Mouse (Mus musculus) CH12.LX (cell line): ENCODE results near the gene Gm10271. TPM values are rescaled to one million over a fixed set of nuclear protein-coding genes. Genes with fewer than 3 reads are reported as not detected.

Source experiments
- DNase-seq: peaks from one replicate; pipeline ENCODE4 v3.0.0-alpha.2; 2013; ENCODE audit errors: extremely low read depth
- H3K27ac ChIP-seq: 2 replicates; pipeline ENCODE4 v1.5.1; 2012; ENCODE audit warnings: low read depth, mild to moderate bottlenecking, control low read depth, moderate library complexity; ENCODE audit not compliant: insufficient read depth
- H3K27me3 ChIP-seq: replicated peaks from 2 replicates; pipeline ENCODE3; 2012; ENCODE audit warnings: inconsistent platforms
- H3K36me3 ChIP-seq, 2 experiments: replicated peaks in 1 of 2; 2 replicates each; pipeline versions ENCODE3 to v1.6.1; 2012; ENCODE audit warnings: inconsistent platforms in 1 of 2, low read length in 1 of 2, mild to moderate bottlenecking in 1 of 2, mixed read lengths in 1 of 2, moderate library complexity in 1 of 2; ENCODE audit not compliant: control insufficient read depth in 1 of 2, insufficient read depth in 1 of 2
- H3K4me1 ChIP-seq, 2 experiments: 2 replicates each; pipeline ENCODE4 v1.6.1; 2012; ENCODE audit warnings: inconsistent platforms in 1 of 2, moderate library complexity in 1 of 2; ENCODE audit not compliant: insufficient read depth in 2 of 2, control insufficient read depth in 1 of 2
- H3K4me2 ChIP-seq: 2 replicates; pipeline ENCODE4 v1.6.1; 2012; ENCODE audit warnings: low read depth, mild to moderate bottlenecking, control low read depth; ENCODE audit not compliant: poor library complexity, insufficient read depth, severe bottlenecking
- H3K4me3 ChIP-seq, 3 experiments: fragments of 150-350 bp in 1 of 3; sonication (generic) in 1 of 3; replicated peaks in 1 of 3; 2 replicates each; pipeline versions ENCODE3 to v1.5.1; 2011 to 2012; ENCODE audit warnings: low read depth in 2 of 3, low read length in 2 of 3, mild to moderate bottlenecking in 2 of 3, moderate library complexity in 2 of 3, control low read depth in 1 of 3, improper control_type of control experiment in 1 of 3, inconsistent platforms in 1 of 3, mixed read lengths in 1 of 3; ENCODE audit not compliant: poor library complexity in 1 of 3
- H3K79me2 ChIP-seq: replicated peaks from 2 replicates; pipeline ENCODE4 v1.6.1; 2012; ENCODE audit warnings: mild to moderate bottlenecking, moderate library complexity; ENCODE audit not compliant: control insufficient read depth, poor library complexity, insufficient read depth, severe bottlenecking; ENCODE audit errors: extremely low read depth
- H3K9ac ChIP-seq: 2 replicates; pipeline ENCODE4 v1.6.1; 2012; ENCODE audit warnings: low read depth, mild to moderate bottlenecking, control low read depth, moderate library complexity; ENCODE audit not compliant: insufficient read depth
- H3K9me3 ChIP-seq: replicated peaks from 2 replicates; pipeline ENCODE3; 2012; ENCODE audit warnings: low read length, inconsistent platforms, mixed read lengths
- BHLHE40 ChIP-seq: IDR thresholded peaks from 2 replicates; pipeline ENCODE4 v1.6.1; 2011; ENCODE audit warnings: mild to moderate bottlenecking, low read depth, low read length, improper control_type of control experiment
- ELF1 ChIP-seq: IDR thresholded peaks from 2 replicates; pipeline ENCODE4 v1.6.1; 2014; ENCODE audit warnings: low read depth, mild to moderate bottlenecking, inconsistent platforms, low read length, improper control_type of control experiment
- GABPA ChIP-seq: IDR thresholded peaks from 2 replicates; pipeline ENCODE4 v1.6.1; 2012; ENCODE audit warnings: low read depth, low read length, improper control_type of control experiment, inconsistent platforms; ENCODE audit not compliant: insufficient replicate concordance
- JUND ChIP-seq: conservative IDR thresholded peaks from 2 replicates; pipeline ENCODE4 v1.6.1; 2011; ENCODE audit warnings: low read depth, low read length, improper control_type of control experiment
- MAZ ChIP-seq: IDR thresholded peaks from 2 replicates; pipeline ENCODE4 v1.6.1; 2012; ENCODE audit warnings: low read depth, mild to moderate bottlenecking, inconsistent platforms, low read length, improper control_type of control experiment, moderate library complexity
- MXI1 ChIP-seq: IDR thresholded peaks from 2 replicates; pipeline ENCODE4 v1.6.1; 2011; ENCODE audit warnings: mild to moderate bottlenecking, low read depth, low read length, improper control_type of control experiment
- NELFE ChIP-seq: IDR thresholded peaks from 2 replicates; pipeline ENCODE4 v1.6.1; 2011; ENCODE audit warnings: low read depth, low read length, improper control_type of control experiment
- POLR2A ChIP-seq: IDR thresholded peaks from 2 replicates; pipeline ENCODE4 v1.6.1; 2011; ENCODE audit warnings: low read depth, mild to moderate bottlenecking, improper control_type of control experiment, low read length
- POLR2AphosphoS2 ChIP-seq: IDR thresholded peaks from 2 replicates; pipeline ENCODE4 v1.6.1; 2011; ENCODE audit warnings: low read depth, low read length, improper control_type of control experiment
- RCOR1 ChIP-seq: conservative IDR thresholded peaks from 2 replicates; pipeline ENCODE4 v1.6.1; 2012; ENCODE audit warnings: low read depth, mild to moderate bottlenecking, inconsistent platforms, low read length, improper control_type of control experiment
- SMC3 ChIP-seq: IDR thresholded peaks from 2 replicates; pipeline ENCODE4 v1.6.1; 2011; ENCODE audit warnings: low read depth, low read length, improper control_type of control experiment
- TBP ChIP-seq: conservative IDR thresholded peaks from 2 replicates; pipeline ENCODE4 v1.6.1; 2011; ENCODE audit warnings: low read depth, low read length, improper control_type of control experiment
- UBTF ChIP-seq: IDR thresholded peaks from 2 replicates; pipeline ENCODE4 v1.6.1; 2012; ENCODE audit warnings: low read depth, mild to moderate bottlenecking, inconsistent platforms, low read length, improper control_type of control experiment, moderate library complexity
- USF1 ChIP-seq: IDR thresholded peaks from 2 replicates; pipeline ENCODE4 v1.6.1; 2014; ENCODE audit warnings: low read depth, mild to moderate bottlenecking, inconsistent platforms, low read length, improper control_type of control experiment
- USF2 ChIP-seq: conservative IDR thresholded peaks from 2 replicates; pipeline ENCODE4 v1.6.1; 2011; ENCODE audit warnings: low read depth, low read length, improper control_type of control experiment
- dilution Hi-C: fragments of 300-500 bp; cut with MboI; formaldehyde crosslinking; loops from 2 replicates; pipeline ENCODE4 v1.14.3; 2020; ENCODE audit warnings: low sequenced_read_pairs; ENCODE audit not compliant: extremely low pct_unique_long_range_greater_than_20kb, extremely low pct_ligation_motif_present
- in situ Hi-C: fragments of 300-500 bp; cut with MboI; formaldehyde crosslinking; loops from 3 replicates; pipeline ENCODE4 v1.14.3; 2019; ENCODE audit warnings: low sequenced_read_pairs, low pct_ligation_motif_present, low pct_unique_long_range_greater_than_20kb, mixed read lengths
- polyA plus RNA-seq: library from polyadenylated mRNA; unstranded; fragments of >175 nt; gene quantifications from 2 replicates; pipeline ENCODE4 v1.2.1, GENCODE M21; 2012; ENCODE audit warnings: low read depth; ENCODE audit not compliant: insufficient read length
- total RNA-seq, 2 experiments: library from RNA; depleted of rRNA; stranded (reverse); fragments of 300-350 nt in 1 of 2; fragments of >200 nt in 1 of 2; gene quantifications; 2 replicates each; pipeline ENCODE4 v1.2.3; 2012 to 2014

Gene Gm10271
- total and polyA plus RNA-seq, 3 experiments = not detected

DNA sequence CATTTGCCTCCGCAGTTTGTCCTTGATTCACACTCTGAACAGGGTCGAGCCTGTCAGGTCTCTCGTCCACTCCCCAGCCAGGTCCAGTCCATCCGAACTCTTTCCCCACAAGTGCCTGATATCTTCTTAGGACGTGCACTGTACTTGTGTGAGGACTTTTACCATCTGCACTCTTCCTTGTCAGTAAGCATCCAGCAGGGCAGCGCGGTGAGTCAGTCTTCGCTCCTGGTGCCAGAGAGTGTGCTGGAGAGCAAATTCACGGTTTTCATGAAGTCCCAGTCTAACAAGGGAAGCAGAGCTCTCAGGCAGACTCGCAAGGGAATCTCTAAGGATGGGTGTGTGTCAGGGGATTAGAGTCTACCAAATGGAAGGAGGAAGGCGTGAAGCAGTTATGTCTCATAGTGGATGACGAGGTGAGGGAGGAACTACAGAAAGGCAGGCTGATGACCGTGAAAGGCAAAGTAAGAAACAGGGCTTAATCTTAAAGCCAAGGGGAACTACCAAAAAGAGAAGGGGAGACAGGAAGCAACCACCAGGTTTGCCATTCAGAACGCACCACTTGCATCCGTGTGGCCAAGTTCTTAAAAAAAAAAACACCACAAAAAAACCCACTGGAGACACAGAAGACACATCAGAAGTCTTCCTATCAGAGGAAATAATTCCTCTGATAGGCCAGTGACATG is 40.8 kb downstream of the Gm10271 start:
- Histone ChIP-seq H3K4me3 (no peak overlapping the region), H3K27me3 (no peaks in the 10 kb centered on the region), H3K27ac (no peak overlapping the region), H3K9me3 (no peaks in the 10 kb centered on the region), H3K9ac (no peak overlapping the region), H3K36me3 (peaks cover 10 to 52% of the 10 kb centered on the region in 2 experiments), H3K4me2 (no peak overlapping the region), H3K79me2 (no peaks in the 10 kb centered on the region), H3K4me1 (peaks cover 0 to 23% of the 10 kb centered on the region in 2 experiments; a peak in 2 of 4 replicates)
- no peak for DNase-seq
- dilution Hi-C loops (no loop called here), in situ Hi-C loops (loop anchor here (25.0 kb wide), 1 partner anchor 281 kb away; the partner anchor contains the start of gene Yeats4)
- TF ChIP-seq RCOR1 (no peak), NELFE (no peak), USF2 (no peak), POLR2A (no peak), BHLHE40 (no peak), GABPA (no peak), USF1 (no peak), MXI1 (no peak), TBP (no peak), UBTF (no peak), JUND (no peak)

DNA sequence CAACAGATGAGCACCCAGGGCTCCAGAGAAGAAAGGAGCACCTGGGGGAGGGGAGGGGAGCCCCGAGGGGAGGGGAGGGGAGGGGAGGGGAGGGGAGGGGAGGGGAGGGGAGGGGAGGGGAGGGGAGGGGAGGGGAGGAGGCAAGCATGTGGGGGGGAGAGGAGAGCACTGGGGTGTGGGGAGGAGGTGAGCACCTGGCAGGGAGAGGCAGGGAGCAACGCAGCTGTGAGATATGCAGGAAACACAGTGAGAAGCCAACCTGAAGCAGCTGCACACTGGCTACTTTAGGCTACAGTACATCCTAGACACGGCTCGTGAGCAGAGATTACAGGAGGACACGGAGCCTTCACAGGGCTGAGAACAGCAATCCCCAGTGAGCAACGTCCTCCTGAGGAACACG is 41.5 kb downstream of the Gm10271 start:
- Histone ChIP-seq H3K9ac (no peak overlapping the region), H3K79me2 (no peaks in the 10 kb centered on the region), H3K36me3 (peaks cover 10 to 51% of the 10 kb centered on the region in 2 experiments)
- TF ChIP-seq SMC3 (no peak), GABPA (no peak), ELF1 (no peak), POLR2AphosphoS2 (no peak), MAZ (no peak)
- TF ChIP-seq, all 38 proteins: peak for 0
- in situ Hi-C loops = loop anchor here (25.0 kb wide), 1 partner anchor 281 kb away; the partner anchor contains the start of gene Yeats4
- Histone ChIP-seq H3K27me3 (no peaks in the 10 kb centered on the region), H3K27ac (no peak overlapping the region), H3K4me3 (no peak overlapping the region), H3K9me3 (no peaks in the 10 kb centered on the region), H3K4me2 (no peak overlapping the region), H3K4me1 (peaks cover 0 to 23% of the 10 kb centered on the region in 2 experiments; a peak in 2 of 4 replicates)
- dilution Hi-C loops = no loop called here
- DNase-seq = no peak
